In genomic region chr15:101459283-101459682, GRCm38 (mm10) we compare ENCODE assay signal across 19 mouse cellular contexts. TPM values are rescaled to one million over a fixed set of nuclear protein-coding genes. Genes with fewer than 3 reads are reported as not detected.
DNase-seq lines count a peak whose midpoint lies in the region; ATAC-seq and TF ChIP-seq lines count a peak whose summit lies in the region.
"Had no signal": no experiment of that assay in that cellular context is flagged by ENCODE, and none has a peak within 500 bp of the region (broad histone marks: within the 10 kb centered on the region; RNA-seq: fewer than 3 reads in every experiment).

No protein-coding gene starts in this region.

- intact Hi-C loops in gastrocnemius, postnatal 14 days (cut with DNase I; ENCODE audit: low total_unique reads): no loop called here

- H3K4me1 ChIP-seq in lung, postnatal 0 days (ENCODE audit: insufficient read depth, low read depth, low read length): no peaks in the 10 kb centered on the region
- peaks cover 11% of the 10 kb centered on the region for H3K4me1 ChIP-seq in E14TG2a.4 (replicated peaks; ENCODE audit: low read depth, low read length)
- H3K4me1 ChIP-seq: heart, embryonic 10.5 days; limb, embryonic 13.5 days had no signal

- no peaks in the 10 kb centered on the region for H3K27me3 ChIP-seq in lung, postnatal 0 days (replicated peaks; ENCODE audit: insufficient read depth, low read length)
- H3K27me3 ChIP-seq in E14TG2a.4 (ENCODE audit: insufficient read depth, low read length): peaks cover 23% of the 10 kb centered on the region

- H3K27ac ChIP-seq in lung, postnatal 0 days (ENCODE audit: low read length): no peak overlapping the region
- H3K27ac ChIP-seq: heart, embryonic 10.5 days; limb, embryonic 13.5 days had no signal

- H3K36me3 ChIP-seq in lung, postnatal 0 days (ENCODE audit: insufficient read depth, low read length): no peaks in the 10 kb centered on the region
- H3K36me3 ChIP-seq in E14TG2a.4 (ENCODE audit: insufficient read depth, low read length): no peaks in the 10 kb centered on the region
- H3K36me3 ChIP-seq: heart, embryonic 10.5 days; limb, embryonic 13.5 days had no signal

- 74% methylated on average over 14 of the region's 14 CpGs for WGBS in lung, postnatal 0 days

- H3K4me3 ChIP-seq in lung, postnatal 0 days (ENCODE audit: low read depth, low read length): no peak overlapping the region
- H3K4me3 ChIP-seq in E14TG2a.4 (replicated peaks; ENCODE audit: low read length): no peak overlapping the region
- H3K4me3 ChIP-seq: heart, embryonic 10.5 days; limb, embryonic 13.5 days had no signal

- TF ChIP-seq CTCF in lung, postnatal 0 days (IDR thresholded peaks at IDR 0.05): peak; percentile 34
- peak; percentile 51 for TF ChIP-seq CTCF in E14TG2a.4 (conservative IDR thresholded peaks at IDR 0.05; ENCODE audit: low read length)

- no peak for TF ChIP-seq EP300 in lung, postnatal 0 days (IDR thresholded peaks at IDR 0.05)

- H3K9ac ChIP-seq in lung, postnatal 0 days (replicated peaks; ENCODE audit: low read depth): no peak overlapping the region
- H3K9ac ChIP-seq: limb, embryonic 13.5 days had no signal

- H3K9me3 ChIP-seq in lung, postnatal 0 days (ENCODE audit: low read length): no peaks in the 10 kb centered on the region
- peaks cover 20% of the 10 kb centered on the region for H3K9me3 ChIP-seq in E14TG2a.4 (ENCODE audit: low read length)
- H3K9me3 ChIP-seq: heart, embryonic 10.5 days had no signal

- peak; percentile 11 for DNase-seq in gastrocnemius, postnatal 14 days
- DNase-seq in gastrocnemius, postnatal 4 days (ENCODE audit: low spot score in 2 of 2): no peak
- no peak for DNase-seq in lung, postnatal 0 days (ENCODE audit: low spot score)
- DNase-seq in lung, postnatal 36 days: no peak
- DNase-seq in c-Kit-positive CD71-positive TER-119-positive erythroid progenitor cells, embryonic 14.5 days (ENCODE audit: low spot score): no peak
- DNase-seq: kidney, adult 9 months; layer of hippocampus, postnatal 36 days; lung, postnatal 10 days; right cerebral cortex, postnatal 14 days had no signal

- ATAC-seq in lung, postnatal 0 days: no peak
- peak; percentile 59 for ATAC-seq in megakaryocyte, adult 5-6 weeks (ENCODE audit: poor library complexity, severe bottlenecking)
- ATAC-seq: midbrain, embryonic 16.5 days had no signal

- no peak overlapping the region for H3K4me2 ChIP-seq in lung, postnatal 0 days (replicated peaks; ENCODE audit: low read depth, low read length)
- H3K4me2 ChIP-seq: limb, embryonic 13.5 days had no signal

RNA-seq across cellular contexts. Expression of gene Krt81, which starts 4.3 kb away (rescaled TPM):
- not detected for total RNA-seq in gastrocnemius, postnatal 14 days (2021)
- not detected for total RNA-seq in gastrocnemius, postnatal 4 days (2021)
- polyA plus RNA-seq in lung, postnatal 0 days (2015; fragmentation: Nextera tagmentation; extraction: Ambion mirVana): not detected in 2 replicates
- total RNA-seq in megakaryocyte, adult 5-6 weeks (2015): 0.18 TPM in 1 of 2 replicates, not detected in the other
- not detected in 2 replicates for total RNA-seq in megakaryocyte, adult 5-6 weeks (2017)
- total RNA-seq: ES-E14; hematopoietic stem cell, adult 5-6 weeks; layer of hippocampus, postnatal 36 days; neutrophil, adult 5-6 weeks had no signal
- polyA plus RNA-seq: cortical plate, adult 2 months; heart, embryonic 10.5 days; limb, embryonic 13.5 days; stomach, embryonic 16.5 days had no signal

RNA-seq across cellular contexts. Expression of gene Krt88, which starts 11.7 kb away (rescaled TPM):
- total RNA-seq in gastrocnemius, postnatal 14 days (2021): not detected
- not detected for total RNA-seq in gastrocnemius, postnatal 4 days (2021)
- 0.15 and 0.21 TPM in 2 replicates for polyA plus RNA-seq in lung, postnatal 0 days (2015; fragmentation: Nextera tagmentation; extraction: Ambion mirVana)
- total RNA-seq in megakaryocyte, adult 5-6 weeks (2015): not detected in 2 replicates
- not detected in 2 replicates for total RNA-seq in megakaryocyte, adult 5-6 weeks (2017)
- total RNA-seq: ES-E14; hematopoietic stem cell, adult 5-6 weeks; layer of hippocampus, postnatal 36 days; neutrophil, adult 5-6 weeks had no signal
- polyA plus RNA-seq: heart, embryonic 10.5 days; limb, embryonic 13.5 days; midbrain, embryonic 16.5 days had no signal

RNA-seq across cellular contexts. Expression of gene Krt86, which starts 14.0 kb away (rescaled TPM):
- not detected for total RNA-seq in gastrocnemius, postnatal 14 days (2021)
- total RNA-seq in gastrocnemius, postnatal 4 days (2021): not detected
- polyA plus RNA-seq in lung, postnatal 0 days (2015; fragmentation: Nextera tagmentation; extraction: Ambion mirVana): not detected in 2 replicates
- total RNA-seq in megakaryocyte, adult 5-6 weeks (2015): 0.33 and 1.4 TPM in 2 replicates
- 0.59 and 0.81 TPM in 2 replicates for total RNA-seq in megakaryocyte, adult 5-6 weeks (2017)
- total RNA-seq: ES-E14; hematopoietic stem cell, adult 5-6 weeks; layer of hippocampus, postnatal 36 days had no signal
- polyA plus RNA-seq: cortical plate, adult 2 months; heart, embryonic 10.5 days; limb, embryonic 13.5 days; stomach, embryonic 16.5 days had no signal

RNA-seq across cellular contexts. Expression of gene Krt87, which starts 20.7 kb away (rescaled TPM):
- not detected for total RNA-seq in gastrocnemius, postnatal 14 days (2021)
- under 1 TPM; 0.13 to 0.15 TPM for total RNA-seq in gastrocnemius, postnatal 4 days (2021)
- 0.24 and 0.29 TPM in 2 replicates for polyA plus RNA-seq in lung, postnatal 0 days (2015; fragmentation: Nextera tagmentation; extraction: Ambion mirVana)
- total RNA-seq in megakaryocyte, adult 5-6 weeks (2015): not detected in 2 replicates
- not detected in 2 replicates for total RNA-seq in megakaryocyte, adult 5-6 weeks (2017)
- total RNA-seq: ES-E14; hematopoietic stem cell, adult 5-6 weeks; neutrophil, adult 5-6 weeks had no signal
- polyA plus RNA-seq: cortical plate, adult 2 months; heart, embryonic 10.5 days had no signal

RNA-seq across cellular contexts. Expression of gene Krt83, which starts 32.0 kb away (rescaled TPM):
- total RNA-seq in gastrocnemius, postnatal 14 days (2021): under 1 TPM in 1 of 2 experiments, not detected in 1; 0.14 TPM
- under 1 TPM in 1 of 2 experiments, not detected in 1; 0.21 TPM for total RNA-seq in gastrocnemius, postnatal 4 days (2021)
- not detected in 2 replicates for polyA plus RNA-seq in lung, postnatal 0 days (2015; fragmentation: Nextera tagmentation; extraction: Ambion mirVana)
- total RNA-seq in megakaryocyte, adult 5-6 weeks (2015): 1.5 and 2.5 TPM in 2 replicates
- 0.73 and 1.1 TPM in 2 replicates for total RNA-seq in megakaryocyte, adult 5-6 weeks (2017)
- total RNA-seq: ES-E14; hematopoietic stem cell, adult 5-6 weeks; layer of hippocampus, postnatal 36 days had no signal
- polyA plus RNA-seq: cortical plate, adult 2 months; heart, embryonic 10.5 days; limb, embryonic 13.5 days; midbrain, embryonic 16.5 days; stomach, embryonic 16.5 days had no signal
